Mouse (Mus musculus): ENCODE measurements at regions not wholly inside any gene's neighbourhood (a gene's known extent, or its start where the extent isn't known, plus 50 kb on each side); places are given as distances from the start of the nearest gene placed in this dataset.

DNA sequence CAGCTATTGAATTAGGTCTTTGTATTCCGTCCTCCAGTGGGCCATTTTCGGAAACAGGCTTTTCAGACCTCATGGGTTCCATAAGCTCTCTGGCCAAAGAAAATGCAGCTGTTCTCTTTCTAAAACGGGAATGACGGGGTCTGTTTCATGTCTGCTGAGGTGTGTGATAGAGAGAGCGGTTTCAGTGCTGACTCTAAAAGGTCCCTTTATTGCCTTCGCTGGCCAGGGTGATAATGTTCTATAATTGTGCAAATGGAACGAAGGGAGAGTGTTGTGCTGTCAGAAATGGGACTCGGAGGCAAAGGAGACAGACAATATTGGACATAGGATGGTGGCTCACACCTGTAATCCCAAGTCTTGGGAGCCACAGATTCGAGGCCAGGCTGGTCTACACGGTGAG is 53.5 kb upstream of the Osbpl8 start:
- ATAC-seq (replicated peaks; ENCODE audit: low read depth, poor library complexity, severe bottlenecking) = no peak

DNA sequence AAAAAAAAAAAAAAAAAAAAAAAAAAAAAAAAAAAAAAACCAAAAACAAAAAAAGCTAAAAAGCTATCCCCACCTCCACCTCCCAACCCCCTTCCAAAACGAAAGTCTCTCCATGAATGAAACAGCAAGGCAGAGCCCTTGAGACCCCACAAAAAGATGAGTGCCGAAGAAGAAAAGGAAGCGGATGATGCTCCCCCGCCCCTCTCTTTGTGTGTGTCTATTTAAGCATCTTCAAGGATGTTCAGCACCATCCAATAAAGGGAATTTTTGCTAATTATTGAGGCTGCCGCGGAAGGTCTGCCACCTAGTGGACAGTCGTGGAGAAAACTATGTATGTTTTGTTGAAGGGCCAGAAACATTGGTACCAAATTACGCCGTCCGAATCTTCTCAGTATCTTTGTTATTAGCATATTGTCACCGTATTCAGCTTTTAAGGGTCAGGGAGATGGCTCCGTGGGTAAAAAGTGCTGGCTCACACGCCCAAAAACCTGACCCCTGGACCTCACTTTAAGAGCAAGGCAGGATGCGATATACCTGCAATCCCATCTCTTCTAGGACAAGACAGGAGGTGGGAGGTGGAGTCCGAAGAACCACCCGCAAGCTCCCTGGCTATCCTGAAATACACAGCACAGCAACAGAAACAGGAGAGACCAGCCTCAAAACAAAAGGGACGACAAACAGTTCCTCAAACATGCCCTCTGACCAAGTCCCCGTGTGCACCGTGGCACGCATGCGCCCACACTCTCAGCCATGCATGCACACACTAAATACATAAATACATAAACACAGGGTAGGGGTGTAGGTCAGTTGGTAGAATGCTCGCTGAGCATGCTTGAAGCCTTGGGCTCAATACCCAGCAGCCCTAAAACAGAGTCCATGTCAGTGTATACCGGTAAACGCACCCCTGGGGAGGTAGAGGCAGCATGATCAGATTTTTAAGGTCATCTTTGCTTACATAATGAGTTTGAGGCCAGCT is 55.6 kb upstream of the Osbpl8 start:
- ATAC-seq (replicated peaks; ENCODE audit: low read depth, poor library complexity, severe bottlenecking) = peak; percentile 78

DNA sequence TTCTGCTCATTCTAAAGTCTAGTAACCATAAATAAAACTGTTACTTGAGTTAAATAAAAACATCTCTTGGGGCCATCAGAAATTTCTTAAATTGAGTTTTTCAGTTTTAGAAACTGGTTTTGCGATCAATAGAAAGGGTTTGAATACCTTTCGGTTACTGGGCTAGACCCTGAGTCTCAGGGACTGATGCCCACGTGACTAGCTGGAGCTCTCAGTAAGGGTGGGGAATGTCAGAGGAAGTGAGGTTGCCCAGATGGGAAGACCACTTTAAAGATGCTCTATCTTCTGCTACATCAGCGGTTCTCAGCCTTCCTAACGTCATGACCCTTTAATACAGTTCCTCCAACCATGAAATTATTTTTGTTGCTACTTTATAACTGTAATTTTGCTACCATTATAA is 56.7 kb upstream of the Osbpl8 start:
- no peak for ATAC-seq (replicated peaks; ENCODE audit: low read depth, poor library complexity, severe bottlenecking)

DNA sequence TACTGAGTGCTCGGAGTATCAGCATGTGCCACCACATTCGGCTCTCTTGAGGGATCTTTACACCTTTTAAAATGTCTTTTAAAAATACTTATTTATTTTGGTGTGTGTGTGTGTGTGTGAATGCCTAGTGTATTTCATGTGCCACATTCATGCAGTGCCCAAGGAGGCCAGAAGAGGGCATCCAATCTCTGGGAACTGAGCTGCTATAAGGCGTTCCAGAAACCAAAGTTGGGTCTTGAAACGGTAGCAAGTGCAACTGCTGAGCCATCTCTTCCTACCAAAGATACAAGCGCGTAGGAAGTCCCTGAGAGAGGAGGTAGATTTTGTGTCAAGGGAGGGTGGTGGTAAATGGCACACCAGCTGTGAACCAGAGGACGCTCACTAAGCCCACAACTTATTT is 57.2 kb upstream of the Osbpl8 start:
- peak; percentile 56 for ATAC-seq (replicated peaks; ENCODE audit: low read depth, poor library complexity, severe bottlenecking)

DNA sequence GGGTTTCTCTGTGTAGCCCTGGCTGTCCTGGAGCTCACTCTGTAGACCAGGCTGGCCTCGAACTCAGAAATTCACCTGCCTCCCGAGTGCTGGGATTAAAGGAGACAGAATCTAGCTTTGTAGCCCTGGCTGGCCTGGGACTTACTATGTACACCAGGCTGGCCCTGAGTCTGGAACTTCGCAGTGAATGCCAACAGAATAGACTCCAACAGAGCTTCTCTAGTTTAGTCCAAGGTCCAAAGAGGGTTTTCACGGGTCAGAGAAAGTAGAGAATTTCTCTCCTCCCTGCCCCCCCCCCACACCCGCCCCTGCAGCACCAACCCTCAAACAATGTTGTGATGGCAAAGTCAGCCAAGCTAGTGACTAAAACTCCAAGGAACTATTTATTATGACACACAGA is 58.1 kb upstream of the Osbpl8 start:
- no peak for ATAC-seq (replicated peaks; ENCODE audit: low read depth, poor library complexity, severe bottlenecking)

DNA sequence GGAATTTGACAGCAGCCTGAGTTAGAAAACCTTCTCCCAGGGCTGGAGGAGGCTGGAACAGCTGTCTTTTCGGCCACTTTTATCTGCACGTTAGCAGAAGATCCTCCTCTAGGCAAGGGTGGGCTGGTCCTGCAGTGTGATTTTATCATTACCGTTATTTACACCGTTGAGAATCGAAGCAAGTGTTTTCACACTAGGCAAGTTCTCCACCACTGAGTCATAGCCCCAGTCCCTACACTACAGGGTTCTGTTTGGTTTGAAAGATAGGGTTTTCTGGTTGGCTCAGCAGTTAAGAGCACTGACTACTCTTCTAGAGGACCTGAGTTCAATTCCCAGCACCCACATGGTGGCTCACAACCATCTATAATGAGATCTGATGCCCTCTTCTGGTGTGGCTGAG is 58.9 kb upstream of the Osbpl8 start:
- no peak for ATAC-seq (replicated peaks; ENCODE audit: low read depth, poor library complexity, severe bottlenecking)

DNA sequence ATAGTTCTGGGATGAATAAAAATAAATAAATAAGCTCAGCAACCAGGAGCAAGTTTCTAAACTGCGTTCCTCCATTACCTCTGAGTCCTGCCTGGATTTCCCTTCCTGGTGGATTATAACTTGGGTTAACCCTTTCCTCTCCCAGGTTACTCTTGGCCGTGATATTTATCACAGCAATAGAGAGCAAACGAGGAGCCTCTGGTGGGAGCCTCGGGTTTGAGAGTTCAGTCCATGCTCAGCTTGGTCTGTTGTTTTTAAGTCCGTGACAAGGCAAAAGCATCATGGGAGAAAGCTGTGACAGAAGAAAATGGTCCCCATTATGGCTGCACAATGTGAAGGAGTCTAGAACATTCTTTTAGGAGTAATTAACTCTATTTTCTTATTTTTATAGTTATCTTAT is 61.0 kb upstream of the Osbpl8 start:
- ATAC-seq (replicated peaks; ENCODE audit: low read depth, poor library complexity, severe bottlenecking) = no peak

DNA sequence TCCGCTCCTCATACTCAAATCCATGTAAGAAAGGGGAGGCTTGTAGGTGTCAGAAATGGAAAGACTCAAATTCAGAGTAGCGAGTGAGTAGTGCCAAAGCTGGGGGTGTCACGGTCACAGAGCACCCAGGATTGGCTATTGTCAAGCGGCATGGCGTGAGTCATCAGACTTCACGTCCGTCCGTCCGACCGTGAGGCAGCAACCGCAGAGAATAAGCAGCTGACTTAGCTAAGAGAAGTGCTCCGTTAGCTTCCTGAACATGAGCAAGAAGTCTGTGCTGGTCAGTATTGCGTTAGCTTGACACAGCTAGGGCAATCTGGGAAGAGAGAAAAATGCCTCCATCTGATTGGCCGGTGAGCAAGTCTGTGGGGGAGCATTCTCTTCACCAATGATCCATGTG is 61.5 kb upstream of the Osbpl8 start:
- peak; percentile 80 for ATAC-seq (replicated peaks; ENCODE audit: low read depth, poor library complexity, severe bottlenecking)

DNA sequence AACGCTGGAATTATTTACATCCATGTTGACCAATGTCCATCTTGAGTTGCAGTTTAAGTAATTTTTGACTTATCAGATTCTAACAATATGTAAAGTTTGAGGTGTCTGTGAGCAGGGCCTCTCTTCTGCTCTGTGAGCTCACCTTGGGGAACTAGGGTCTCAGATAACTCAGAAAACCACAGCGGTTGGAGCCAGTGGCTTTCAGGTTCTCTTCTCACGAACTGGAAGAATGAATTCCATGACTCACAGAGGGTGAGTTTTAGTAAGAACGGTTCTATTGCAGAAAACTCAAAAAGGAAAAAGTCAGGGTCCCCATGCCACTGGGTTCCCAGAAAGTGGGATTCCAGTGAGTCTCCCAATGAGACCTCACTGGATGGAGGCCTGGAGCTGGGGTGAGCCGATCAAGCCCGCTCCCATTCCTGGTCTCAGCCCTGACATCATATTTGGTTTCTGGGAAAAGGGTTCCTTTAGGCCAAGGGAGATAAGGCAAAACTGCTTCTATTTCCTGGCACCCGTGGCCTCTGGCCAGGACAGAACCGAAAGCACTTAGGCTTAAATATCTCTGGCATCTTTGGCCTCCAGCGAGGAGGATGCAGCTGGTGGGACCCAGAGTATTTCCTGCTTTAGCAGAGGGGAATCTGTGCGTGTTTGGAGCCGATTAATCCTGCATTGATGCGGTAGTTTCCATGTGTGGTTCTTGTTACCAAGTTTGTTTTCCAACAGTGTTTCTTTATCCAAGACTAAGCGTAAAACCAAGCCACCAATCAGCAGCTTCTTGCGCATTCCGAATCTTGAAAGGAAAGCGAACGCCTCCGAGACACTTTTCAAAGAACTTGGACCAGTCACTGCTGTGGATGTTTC is 62.4 kb upstream of the Osbpl8 start:
- ATAC-seq (replicated peaks; ENCODE audit: low read depth, poor library complexity, severe bottlenecking) = peak; percentile 67

DNA sequence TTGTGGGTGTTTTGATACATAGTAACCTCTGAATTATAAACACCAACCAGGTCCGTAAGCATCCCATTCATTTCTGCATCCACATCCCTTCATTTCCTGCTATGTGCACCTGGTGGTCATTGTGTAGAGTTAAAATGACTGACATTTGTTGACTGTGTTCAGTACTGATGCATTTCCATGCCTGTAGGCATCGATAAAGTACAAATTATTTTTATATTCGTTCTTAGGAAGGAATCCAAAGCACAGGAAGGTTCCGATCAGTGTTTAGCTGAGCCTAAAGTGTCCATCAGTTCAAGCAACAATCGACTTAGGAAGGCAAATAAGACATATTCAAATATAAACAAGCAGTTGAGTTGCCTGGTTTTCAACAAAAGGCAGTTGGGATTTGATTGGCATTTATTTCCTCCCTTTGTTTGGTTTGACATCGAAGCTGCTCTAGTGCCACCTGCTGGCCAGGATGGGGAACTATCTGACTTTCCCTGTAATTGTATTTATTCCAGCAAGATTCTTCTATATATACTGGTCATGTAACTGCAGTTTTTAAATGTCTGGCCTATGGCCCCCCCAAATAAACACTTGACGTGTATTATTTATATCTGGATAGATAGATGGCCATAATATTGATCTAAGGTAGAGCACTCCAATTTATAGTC is 64.6 kb upstream of the Osbpl8 start:
- ATAC-seq (replicated peaks; ENCODE audit: low read depth, poor library complexity, severe bottlenecking) = peak; percentile 44

DNA sequence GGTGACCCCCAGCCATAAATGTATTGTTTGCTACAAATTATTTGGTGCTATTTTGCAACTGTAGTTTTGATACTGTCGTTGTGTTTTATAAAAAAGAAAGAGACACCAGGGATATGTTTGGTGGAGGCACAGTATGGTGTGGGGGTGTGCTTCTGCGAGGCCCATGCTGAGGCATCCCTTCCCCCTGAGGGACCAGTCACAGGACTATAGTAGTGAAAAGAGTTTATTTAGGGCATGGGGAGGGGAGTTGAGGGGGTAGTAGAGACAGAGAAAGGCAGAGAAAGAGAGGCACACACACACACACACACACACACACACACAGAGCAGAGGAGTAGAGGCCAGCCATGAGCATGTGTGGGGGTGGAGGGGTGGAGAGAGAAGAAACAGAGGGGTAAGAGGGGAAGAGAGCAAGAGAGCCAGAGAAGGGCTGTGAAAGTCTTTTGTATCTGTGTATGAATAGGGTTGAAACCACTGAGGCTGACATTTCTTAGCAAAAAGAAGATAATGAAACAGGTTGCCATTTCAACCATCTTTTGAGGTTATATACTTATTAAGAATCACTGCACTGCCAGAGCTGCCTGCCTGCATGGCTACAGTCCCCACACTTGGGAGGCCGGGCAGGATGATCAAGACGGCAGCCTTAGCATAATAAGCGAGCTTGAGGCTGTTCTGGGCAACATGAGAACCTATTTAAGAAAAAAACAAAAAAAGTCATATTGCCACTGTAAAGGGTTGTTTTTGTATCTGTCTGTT is 65.3 kb upstream of the Osbpl8 start:
- no peak for ATAC-seq (replicated peaks; ENCODE audit: low read depth, poor library complexity, severe bottlenecking)

DNA sequence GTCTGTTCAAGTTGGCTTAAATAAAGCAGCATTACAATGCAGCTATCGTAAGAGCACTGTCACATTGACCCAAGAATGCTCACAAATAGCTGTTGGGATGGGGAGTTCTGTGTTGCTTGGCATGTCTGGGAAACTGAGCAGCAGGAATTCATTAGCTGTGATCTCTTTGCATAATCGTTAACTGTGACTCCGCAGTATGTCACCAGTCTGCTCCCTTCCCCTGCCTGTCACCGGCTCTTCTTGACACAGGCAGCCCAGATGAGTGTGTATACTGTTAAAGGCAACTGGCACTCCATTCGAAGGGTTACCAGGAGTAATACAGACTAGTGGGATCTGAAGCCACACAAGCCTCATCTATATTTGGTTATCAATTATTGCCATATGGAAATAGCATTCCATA is 67.3 kb upstream of the Osbpl8 start:
- no peak for ATAC-seq (replicated peaks; ENCODE audit: low read depth, poor library complexity, severe bottlenecking)

DNA sequence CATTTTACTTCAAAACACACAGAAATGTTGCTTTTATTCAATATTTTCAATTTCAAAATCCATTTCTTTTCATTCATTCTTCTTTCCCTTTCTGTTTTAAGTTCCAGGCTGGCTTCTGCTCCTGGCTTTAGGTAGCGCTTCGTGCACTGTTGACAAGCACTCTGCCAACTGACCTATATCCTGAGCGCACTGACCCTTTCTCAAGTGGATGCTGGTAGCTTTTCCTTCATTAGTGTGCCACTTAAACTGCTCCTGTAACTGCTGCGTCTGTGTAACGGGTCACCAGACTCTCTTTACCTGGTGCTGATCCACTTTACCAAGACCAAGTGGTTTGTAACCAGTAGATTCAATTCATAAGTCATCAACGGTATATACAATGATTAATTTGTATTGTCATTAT is 67.7 kb upstream of the Osbpl8 start:
- no peak for ATAC-seq (replicated peaks; ENCODE audit: low read depth, poor library complexity, severe bottlenecking)

DNA sequence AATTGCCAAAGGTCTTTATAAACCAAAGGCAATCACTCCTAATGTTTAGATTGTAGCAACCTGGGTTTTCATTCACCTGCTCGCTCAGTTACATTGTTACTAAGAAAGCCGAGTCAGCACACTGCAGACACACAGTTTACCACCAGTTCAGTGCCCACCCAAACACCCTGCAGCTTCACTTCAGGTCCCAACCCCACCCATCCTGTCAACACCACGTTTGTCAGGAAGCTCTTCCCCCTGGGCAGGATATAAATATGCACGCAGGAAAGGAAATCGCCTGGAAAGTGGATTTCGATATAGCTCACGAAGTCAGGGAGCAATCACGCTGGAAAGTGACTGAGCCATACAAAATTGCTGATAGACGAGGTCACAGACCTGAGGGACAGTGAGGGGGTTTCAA is 70.1 kb upstream of the Osbpl8 start:
- ATAC-seq (replicated peaks; ENCODE audit: low read depth, poor library complexity, severe bottlenecking) = no peak

DNA sequence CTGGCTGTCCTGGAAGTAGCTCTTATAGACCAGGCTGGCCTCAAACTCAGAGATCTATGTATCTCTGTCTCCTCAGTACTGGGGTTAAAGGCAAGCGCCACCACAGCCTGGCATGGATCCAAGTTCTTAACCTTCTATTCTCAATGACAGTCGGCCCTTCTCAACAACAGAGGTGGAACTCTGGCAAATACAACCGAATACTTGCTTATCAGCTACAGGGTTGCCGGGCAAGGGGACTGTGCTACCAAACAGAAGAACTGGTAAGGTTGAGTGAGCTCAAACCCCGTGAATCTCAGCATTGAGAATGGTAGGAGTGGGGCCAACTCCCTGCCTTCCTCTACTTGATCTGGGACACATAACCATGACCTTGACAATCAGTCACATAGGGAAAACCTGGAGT is 75.2 kb upstream of the Osbpl8 start:
- peak; percentile 52 for ATAC-seq (replicated peaks; ENCODE audit: low read depth, poor library complexity, severe bottlenecking)

DNA sequence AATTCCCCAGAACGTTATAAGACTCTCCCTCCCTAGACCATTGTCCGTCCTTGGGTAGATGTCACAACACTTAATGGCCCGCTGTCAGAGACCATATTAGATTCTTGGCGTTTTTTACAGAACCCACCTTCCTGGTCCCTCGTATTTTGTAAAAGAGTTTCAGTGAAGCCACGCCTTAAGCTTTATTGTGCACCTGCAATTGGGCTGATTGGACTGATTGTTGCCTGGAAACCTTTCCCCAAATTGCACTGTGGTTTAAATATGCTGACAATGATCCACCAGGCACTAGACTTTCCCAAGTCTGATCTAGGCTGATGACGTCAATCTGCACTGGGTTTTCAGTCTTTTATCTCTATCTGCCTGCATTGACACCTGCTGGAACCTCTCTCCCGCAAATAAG is 75.6 kb upstream of the Zdhhc17 start:
- ATAC-seq (replicated peaks; ENCODE audit: low read depth, poor library complexity, severe bottlenecking) = no peak

DNA sequence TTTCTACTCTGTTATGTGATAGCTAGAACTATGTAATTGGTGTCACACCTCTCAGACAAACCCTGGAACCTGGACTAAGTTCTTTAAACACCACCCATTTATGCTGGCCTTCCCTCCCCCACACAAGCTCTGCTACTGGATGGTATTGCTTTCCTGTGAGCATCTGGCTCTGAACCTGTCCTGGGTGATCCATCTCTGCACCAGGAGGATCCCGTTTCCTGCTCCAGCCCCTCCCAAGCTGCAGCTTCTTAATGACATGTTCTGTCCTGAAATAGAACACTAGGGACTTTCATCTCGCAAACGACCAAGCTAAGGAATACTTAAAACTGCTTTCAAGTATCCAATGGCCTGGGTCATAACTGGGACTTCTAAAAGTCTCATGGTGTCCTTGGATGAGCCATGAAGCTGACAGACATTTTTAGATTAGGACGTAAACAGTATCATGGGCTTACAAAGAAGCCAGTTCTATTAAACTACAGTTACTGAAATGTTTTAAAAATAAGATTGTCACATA is 74.4 kb upstream of the Zdhhc17 start:
- ATAC-seq (replicated peaks; ENCODE audit: low read depth, poor library complexity, severe bottlenecking) = no peak

DNA sequence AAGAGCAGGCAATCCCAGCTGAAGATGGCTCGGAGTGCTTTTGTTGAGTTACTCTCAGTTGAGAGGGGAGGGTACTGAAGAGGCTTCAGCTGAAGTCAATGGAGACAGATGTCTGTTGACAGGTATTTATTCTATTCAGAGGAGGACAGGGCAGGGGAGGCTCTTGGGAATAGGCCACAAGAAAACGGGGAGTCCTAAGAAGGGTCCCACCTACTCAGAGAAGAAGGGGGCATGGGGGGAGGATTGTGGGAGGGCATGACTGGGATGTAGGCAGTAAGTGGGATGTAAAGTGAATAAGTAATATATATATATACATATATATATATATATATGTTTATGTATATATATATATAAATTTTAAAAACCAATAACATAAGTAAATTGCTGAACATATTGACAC is 73.9 kb upstream of the Zdhhc17 start:
- no peak for ATAC-seq (replicated peaks; ENCODE audit: low read depth, poor library complexity, severe bottlenecking)

DNA sequence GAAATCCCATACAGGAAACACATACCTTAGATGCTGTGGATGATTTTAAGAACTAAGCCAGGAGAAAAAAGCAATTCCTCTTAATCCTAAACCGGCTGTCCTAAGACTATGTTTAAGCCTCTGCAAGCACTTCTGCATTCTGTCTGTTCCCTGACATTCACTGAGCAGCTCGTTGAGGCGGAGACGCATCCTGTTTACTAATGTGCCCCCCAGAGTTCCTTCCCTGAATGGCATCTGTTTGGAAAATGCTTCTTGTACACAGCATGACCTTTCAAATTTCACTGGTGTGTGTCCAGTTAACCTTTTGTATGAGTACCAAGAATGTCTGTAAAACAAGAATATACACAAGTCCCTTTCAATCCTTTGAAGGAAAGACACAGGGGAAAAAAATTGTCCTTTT is 73.4 kb upstream of the Zdhhc17 start:
- peak; percentile 89 for ATAC-seq (replicated peaks; ENCODE audit: low read depth, poor library complexity, severe bottlenecking)

DNA sequence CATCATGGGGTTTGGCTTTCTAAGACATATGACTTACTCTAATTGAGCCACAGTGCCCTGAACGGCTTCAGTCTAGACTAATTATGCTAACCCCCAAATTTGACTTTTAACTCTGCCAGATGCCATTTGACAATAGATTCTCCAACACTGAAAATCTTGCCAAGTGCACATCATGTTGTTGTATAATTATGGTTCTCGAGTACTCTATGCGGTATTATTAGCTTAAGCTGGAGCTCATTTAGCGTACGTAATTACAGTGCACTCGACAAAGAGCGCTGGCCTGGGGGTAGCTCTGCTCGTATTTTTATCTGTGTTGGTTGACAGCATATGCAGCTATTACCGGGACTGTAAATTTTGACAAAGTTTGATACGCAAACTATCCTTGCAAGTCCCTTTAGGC is 70.4 kb upstream of the Zdhhc17 start:
- ATAC-seq (replicated peaks; ENCODE audit: low read depth, poor library complexity, severe bottlenecking) = no peak
